Mouse (Mus musculus) kidney, embryonic 16.5 days (tissue): ENCODE results near the gene N4bp2. TPM values are rescaled to one million over a fixed set of nuclear protein-coding genes. Genes with fewer than 3 reads are reported as not detected.

Experiments
- ATAC-seq: fragments of 200-750 bp; cut with Nextera tagmentation; 2 replicates; pipeline ENCODE4 v1.8.0; 2017; ENCODE audit warnings: moderate TSS enrichment; ENCODE audit not compliant: low FRiP score, low TSS enrichment
- H3K27ac ChIP-seq: fragments of 300-500 bp; sonication (generic); 2 replicates; pipeline ENCODE4 v1.5.1; 2014; ENCODE audit warnings: low read length
- H3K27me3 ChIP-seq: fragments of 300-500 bp; sonication (generic); 2 replicates; pipeline ENCODE4 v1.6.1; 2014; ENCODE audit warnings: low read length, control low read depth, mixed read lengths; ENCODE audit not compliant: insufficient read depth
- H3K36me3 ChIP-seq: fragments of 300-500 bp; sonication (generic); 2 replicates; pipeline ENCODE4 v1.6.1; 2014; ENCODE audit warnings: low read length, control low read depth, mixed read lengths; ENCODE audit not compliant: insufficient read depth
- H3K4me1 ChIP-seq: fragments of 300-500 bp; sonication (generic); 2 replicates; pipeline ENCODE4 v1.6.1; 2014; ENCODE audit warnings: low read length, control low read depth, mixed read lengths; ENCODE audit not compliant: insufficient read depth
- H3K4me2 ChIP-seq: fragments of 300-500 bp; sonication (generic); replicated peaks from 2 replicates; pipeline ENCODE4 v1.6.1; 2014; ENCODE audit warnings: low read depth, low read length
- H3K4me3 ChIP-seq: fragments of 300-500 bp; sonication (generic); 2 replicates; pipeline ENCODE4 v1.5.1; 2014; ENCODE audit warnings: mild to moderate bottlenecking, low read length
- H3K9ac ChIP-seq: fragments of 300-500 bp; sonication (generic); replicated peaks from 2 replicates; pipeline ENCODE4 v1.6.1; 2014; ENCODE audit warnings: low read length
- H3K9me3 ChIP-seq: fragments of 300-500 bp; sonication (generic); 2 replicates; pipeline ENCODE4 v1.6.1; 2016; ENCODE audit warnings: low read length, control low read depth
- WGBS: fragments of 180-500 bp; shearing (Covaris S2); extraction: QIAGEN DNeasy Blood & Tissue Kit; methylation state at CpG from one replicate; pipeline ENCODE4 v1.1.7; 2014; 5-methylcytosine and 5-hydroxymethylcytosine counted together
- polyA plus RNA-seq: library from polyadenylated mRNA; unstranded; fragments of >200 nt; fragmentation: Nextera tagmentation; extraction: Ambion mirVana; gene quantifications from 2 replicates; pipeline ENCODE4 v1.2.1, GENCODE M21; 2015

The N4bp2 gene
- polyA plus RNA-seq, 1 experiment from 2014 or later, result 18.8 TPM

DNA sequence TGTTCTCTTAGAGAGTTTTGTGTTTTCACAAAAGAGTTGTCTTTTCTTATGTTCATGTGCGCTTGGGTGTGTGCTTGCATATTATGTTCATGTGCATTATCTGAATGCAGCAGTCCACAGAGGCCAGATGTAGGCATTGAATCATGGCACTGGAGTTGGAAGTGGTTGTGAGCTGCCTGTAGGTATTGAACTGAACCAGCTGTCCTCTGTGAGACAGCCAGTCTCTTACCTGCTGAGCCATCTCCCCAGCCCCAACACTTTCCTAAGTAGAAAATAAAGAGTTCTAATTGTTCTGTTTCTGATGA, 32.6 kb downstream of the N4bp2 start:
- no peak for ATAC-seq
- H3K27ac ChIP-seq, result no peak overlapping the region
- H3K27me3 ChIP-seq, result no peaks in the 10 kb centered on the region
- no peaks in the 10 kb centered on the region for H3K4me1 ChIP-seq
- H3K9ac ChIP-seq, result no peak overlapping the region
- no peak overlapping the region for H3K4me3 ChIP-seq
- H3K9me3 ChIP-seq, result no peaks in the 10 kb centered on the region
- 97% methylated on average over 1 of the region's 1 CpGs for WGBS
- H3K4me2 ChIP-seq, result no peak overlapping the region
- H3K36me3 ChIP-seq, result peaks cover 54% of the 10 kb centered on the region

DNA sequence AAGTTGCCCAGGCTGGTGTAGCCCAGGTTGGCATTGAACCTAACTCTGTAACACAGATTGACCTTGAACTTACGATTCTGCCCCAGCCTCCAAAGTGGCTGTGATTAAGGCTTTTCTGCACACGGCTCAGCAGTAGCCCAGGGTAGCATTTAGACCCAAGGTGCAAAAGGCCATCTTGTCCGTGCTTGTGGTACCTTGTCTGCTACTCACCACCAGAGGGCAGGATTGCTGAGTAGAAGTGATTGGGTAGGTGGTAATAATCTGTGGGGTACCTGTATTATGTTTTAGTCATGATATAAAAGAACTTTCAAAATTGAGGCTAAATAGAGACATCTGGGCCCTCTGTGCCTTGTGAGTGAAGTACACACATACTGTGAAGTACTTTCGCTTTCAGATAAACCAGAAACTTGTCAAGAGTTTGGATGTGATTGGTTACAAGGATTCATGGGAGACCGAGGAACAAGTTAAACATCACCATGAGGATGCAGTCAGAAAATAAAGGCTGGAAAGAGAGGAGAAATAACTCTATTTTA, 60.3 kb downstream of the N4bp2 start:
- no peak overlapping the region for H3K9ac ChIP-seq
- no peaks in the 10 kb centered on the region for H3K9me3 ChIP-seq
- no peak overlapping the region for H3K27ac ChIP-seq
- WGBS, result 68% methylated on average over 5 of the region's 5 CpGs
- H3K4me2 ChIP-seq, result no peak overlapping the region
- peaks cover 43% of the 10 kb centered on the region for H3K36me3 ChIP-seq
- ATAC-seq, result no peak
- H3K4me1 ChIP-seq, result no peaks in the 10 kb centered on the region
- H3K27me3 ChIP-seq, result no peaks in the 10 kb centered on the region
- no peak overlapping the region for H3K4me3 ChIP-seq

DNA sequence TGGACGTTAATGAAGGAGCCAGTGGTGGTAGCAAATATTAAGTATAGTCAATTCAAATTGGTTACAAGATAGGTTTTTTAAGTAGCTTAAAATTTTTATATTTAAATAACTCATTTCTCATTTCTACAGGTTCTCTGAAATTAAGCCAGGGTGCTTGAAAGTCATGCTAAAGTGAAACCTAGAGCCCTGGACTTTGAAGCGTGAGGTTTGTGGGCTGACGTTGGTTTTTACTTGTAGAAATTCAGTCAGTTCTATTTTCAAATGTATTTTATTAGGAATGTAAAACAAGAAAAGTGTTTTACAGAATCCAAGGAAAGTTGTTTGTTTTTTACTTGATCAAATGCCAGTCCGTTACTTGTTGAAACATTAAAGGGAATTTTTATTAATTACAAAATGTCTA, 63.2 kb downstream of the N4bp2 start:
- no peak overlapping the region for H3K27ac ChIP-seq
- no peak for ATAC-seq
- H3K4me2 ChIP-seq, result no peak overlapping the region
- H3K4me1 ChIP-seq, result no peaks in the 10 kb centered on the region
- peaks cover 29% of the 10 kb centered on the region for H3K36me3 ChIP-seq
- WGBS, result 97% methylated on average over 4 of the region's 4 CpGs
- H3K9ac ChIP-seq, result no peak overlapping the region
- no peaks in the 10 kb centered on the region for H3K9me3 ChIP-seq
- no peak overlapping the region for H3K4me3 ChIP-seq
- no peaks in the 10 kb centered on the region for H3K27me3 ChIP-seq

DNA sequence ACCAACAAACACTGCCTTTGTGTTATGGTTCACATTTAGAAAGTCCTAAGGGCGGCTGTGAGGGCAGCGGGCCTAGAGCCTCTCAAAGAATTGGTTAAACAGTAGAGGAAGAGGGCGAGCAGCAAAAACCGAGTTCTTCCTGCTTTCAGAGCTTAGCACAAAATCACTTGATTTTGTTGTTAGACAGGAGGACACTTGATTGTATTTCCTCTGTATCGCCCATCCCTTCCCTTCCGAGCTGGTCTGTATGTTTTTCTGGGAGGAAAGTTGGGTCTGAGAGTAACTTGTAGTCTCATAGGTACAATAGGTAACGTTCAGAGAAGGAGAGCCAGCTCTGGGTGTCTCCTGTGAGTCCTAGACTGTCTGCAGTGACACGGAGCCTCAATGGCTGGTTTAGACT, 63.8 kb downstream of the N4bp2 start:
- no peak overlapping the region for H3K4me3 ChIP-seq
- no peak overlapping the region for H3K4me2 ChIP-seq
- no peaks in the 10 kb centered on the region for H3K9me3 ChIP-seq
- H3K36me3 ChIP-seq, result peaks cover 26% of the 10 kb centered on the region
- H3K4me1 ChIP-seq, result no peaks in the 10 kb centered on the region
- WGBS, result 90% methylated on average over 8 of the region's 8 CpGs
- no peaks in the 10 kb centered on the region for H3K27me3 ChIP-seq
- H3K9ac ChIP-seq, result no peak overlapping the region
- ATAC-seq, result no peak
- H3K27ac ChIP-seq, result no peak overlapping the region

DNA sequence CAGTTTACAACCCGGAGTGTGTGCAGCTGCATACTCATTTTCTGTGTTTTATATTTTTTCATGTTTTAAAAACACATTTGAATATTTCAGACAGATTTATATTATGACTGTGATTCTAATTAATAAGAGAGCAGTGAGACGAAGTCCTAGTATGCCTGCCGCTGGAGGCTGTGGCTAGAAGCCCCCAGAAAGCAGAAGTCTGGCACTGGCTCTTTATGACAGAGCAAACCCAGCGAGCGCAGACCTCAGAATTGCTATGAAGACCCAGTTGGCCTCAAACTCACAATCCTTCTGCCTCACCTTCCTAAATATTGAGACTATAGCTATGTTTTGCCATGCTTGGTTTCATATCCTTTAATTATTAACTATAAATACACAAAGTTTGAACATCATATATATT, 64.9 kb downstream of the N4bp2 start:
- Histone ChIP-seq H3K36me3 (peaks cover 22% of the 10 kb centered on the region), H3K4me2 (no peak overlapping the region), H3K4me1 (no peaks in the 10 kb centered on the region), H3K4me3 (no peak overlapping the region), H3K9ac (no peak overlapping the region), H3K27me3 (no peaks in the 10 kb centered on the region), H3K27ac (no peak overlapping the region), H3K9me3 (no peaks in the 10 kb centered on the region)
- WGBS, result 93% methylated on average over 5 of the region's 5 CpGs
- ATAC-seq, result no peak

DNA sequence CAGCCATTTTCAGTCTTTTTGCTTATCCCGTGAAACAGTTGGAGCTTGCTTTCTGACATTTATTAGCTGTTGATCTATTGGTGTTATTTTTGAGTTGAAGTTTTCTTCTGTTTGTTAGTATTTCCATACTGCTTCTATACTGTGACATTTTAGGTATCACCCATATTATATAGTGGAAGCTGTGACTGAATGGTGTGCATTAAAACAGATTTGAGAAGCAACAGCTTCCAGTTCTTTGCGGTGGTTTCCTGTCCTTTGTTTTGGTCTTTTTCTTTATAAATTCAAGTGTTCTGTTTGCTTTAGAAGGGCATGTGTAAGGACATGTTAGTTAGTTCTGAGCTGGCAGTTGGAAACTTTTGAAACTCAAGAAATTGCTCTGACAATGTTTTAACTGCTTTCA, 65.7 kb downstream of the N4bp2 start:
- no peaks in the 10 kb centered on the region for H3K27me3 ChIP-seq
- no peaks in the 10 kb centered on the region for H3K4me1 ChIP-seq
- H3K9me3 ChIP-seq, result no peaks in the 10 kb centered on the region
- WGBS, result 63% methylated on average over 2 of the region's 2 CpGs
- H3K36me3 ChIP-seq, result peaks cover 21% of the 10 kb centered on the region
- no peak overlapping the region for H3K9ac ChIP-seq
- no peak overlapping the region for H3K4me3 ChIP-seq
- no peak overlapping the region for H3K4me2 ChIP-seq
- H3K27ac ChIP-seq, result no peak overlapping the region
- no peak for ATAC-seq

DNA sequence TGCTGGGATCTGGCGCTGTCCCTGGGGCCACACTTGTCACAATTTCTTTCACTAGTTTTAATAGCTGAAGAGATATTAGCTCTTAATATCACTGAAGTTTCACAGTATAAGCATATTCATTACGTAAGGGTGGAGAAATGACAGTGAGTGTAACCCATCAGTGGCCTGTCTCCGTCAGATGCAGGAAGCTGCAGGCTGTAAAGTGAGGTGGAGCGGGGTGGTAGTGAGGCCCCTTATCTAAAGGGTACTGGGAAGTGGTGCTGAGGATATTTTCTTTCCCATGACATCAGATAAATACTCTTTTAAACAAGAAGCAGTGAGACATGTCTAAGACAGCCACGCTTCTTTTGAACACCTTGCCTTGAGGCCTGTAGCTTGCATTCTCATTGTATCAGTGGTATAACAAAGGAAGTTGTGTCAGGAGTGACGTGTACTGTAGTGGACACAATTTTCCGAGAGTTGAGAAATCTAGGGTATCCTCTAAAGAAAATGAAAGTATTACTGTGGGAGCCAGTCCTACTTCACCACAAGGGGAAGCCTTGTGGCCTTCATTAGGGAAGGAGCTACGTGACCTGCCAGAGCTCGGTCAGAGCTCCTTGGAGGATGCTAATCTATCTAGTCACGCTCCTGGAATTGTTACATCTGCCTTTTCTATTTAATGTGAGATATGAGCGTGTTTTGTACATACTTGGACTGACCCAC, 68.7 kb downstream of the N4bp2 start:
- Histone ChIP-seq H3K4me1 (no peaks in the 10 kb centered on the region), H3K4me3 (no peak overlapping the region), H3K36me3 (peaks cover 7% of the 10 kb centered on the region; the same call in 1 of the 2 replicates), H3K9me3 (no peaks in the 10 kb centered on the region), H3K9ac (no peak overlapping the region), H3K27me3 (no peaks in the 10 kb centered on the region), H3K27ac (no peak overlapping the region), H3K4me2 (no peak overlapping the region)
- 90% methylated on average over 11 of the region's 11 CpGs for WGBS
- no peak for ATAC-seq

DNA sequence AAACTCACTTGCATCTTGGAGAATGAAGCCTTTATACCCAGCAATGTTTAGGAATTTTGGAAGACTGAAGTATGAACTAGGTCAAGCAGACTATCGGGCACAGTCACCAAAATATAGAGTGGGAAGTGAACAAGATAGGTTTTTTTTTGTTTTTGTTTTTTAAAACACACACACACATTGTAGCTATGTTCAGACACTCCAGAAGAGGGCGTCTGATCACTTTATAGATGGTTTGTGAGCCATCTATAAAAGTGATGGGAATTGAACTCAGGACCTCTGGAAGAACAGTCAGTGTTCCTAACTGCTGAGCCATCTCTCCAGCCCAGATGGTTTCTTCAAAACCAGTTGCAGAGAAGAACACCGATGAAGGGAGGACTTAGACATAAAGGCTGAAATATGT, 69.8 kb downstream of the N4bp2 start:
- ATAC-seq, result no peak
- WGBS, result 78% methylated on average over 3 of the region's 3 CpGs
- Histone ChIP-seq H3K9ac (no peak overlapping the region), H3K36me3 (peaks cover 4% of the 10 kb centered on the region; the same call in 1 of the 2 replicates), H3K9me3 (no peaks in the 10 kb centered on the region), H3K27ac (no peak overlapping the region), H3K4me1 (0 out of 2 replicates have a peak, but pooled peaks cover 5% of the 10 kb centered on the region), H3K27me3 (no peaks in the 10 kb centered on the region), H3K4me2 (no peak overlapping the region), H3K4me3 (no peak overlapping the region)

DNA sequence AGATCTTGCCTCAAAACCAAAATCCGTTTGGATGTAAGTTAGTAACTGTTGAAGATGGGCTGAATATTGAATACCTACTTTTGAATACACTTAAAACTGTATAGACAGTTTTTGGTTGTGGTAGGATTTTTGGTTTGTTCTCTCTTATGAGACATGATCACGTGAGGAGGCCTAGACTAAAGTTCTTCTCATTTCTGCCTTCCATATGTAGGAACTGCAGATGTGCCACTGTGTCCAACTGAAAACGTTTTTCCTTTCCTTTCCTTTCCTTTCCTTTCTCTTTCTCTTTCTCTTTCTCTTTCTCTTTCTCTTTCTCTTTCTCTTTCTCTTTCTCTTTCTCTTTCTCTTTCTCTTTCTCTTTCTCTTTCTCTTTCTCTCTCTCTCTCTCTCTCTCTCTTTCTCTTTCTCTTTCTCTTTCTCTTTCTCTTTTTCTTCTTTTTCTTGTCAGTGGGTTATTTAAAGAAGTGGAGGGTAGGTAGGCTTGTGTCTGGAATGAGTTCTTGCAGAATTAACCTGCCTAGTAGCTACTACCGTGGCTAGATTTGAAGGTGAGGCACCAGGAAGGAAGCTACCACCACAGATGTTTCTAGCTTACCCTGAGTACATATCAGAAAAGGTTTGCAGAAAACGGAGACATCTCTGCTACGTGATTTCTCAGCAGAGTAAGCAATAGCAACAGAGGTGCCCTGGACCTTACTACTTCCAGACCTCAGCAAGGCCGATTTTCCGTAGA, 70.6 kb downstream of the N4bp2 start:
- ATAC-seq, result no peak
- Histone ChIP-seq H3K4me3 (no peak overlapping the region), H3K4me2 (no peak overlapping the region), H3K27ac (no peak overlapping the region), H3K9me3 (no peaks in the 10 kb centered on the region), H3K9ac (no peak overlapping the region), H3K36me3 (peaks cover 4% of the 10 kb centered on the region; the same call in 1 of the 2 replicates), H3K4me1 (0 out of 2 replicates have a peak, but pooled peaks cover 5% of the 10 kb centered on the region), H3K27me3 (no peaks in the 10 kb centered on the region)
- 85% methylated on average over 8 of the region's 8 CpGs for WGBS

DNA sequence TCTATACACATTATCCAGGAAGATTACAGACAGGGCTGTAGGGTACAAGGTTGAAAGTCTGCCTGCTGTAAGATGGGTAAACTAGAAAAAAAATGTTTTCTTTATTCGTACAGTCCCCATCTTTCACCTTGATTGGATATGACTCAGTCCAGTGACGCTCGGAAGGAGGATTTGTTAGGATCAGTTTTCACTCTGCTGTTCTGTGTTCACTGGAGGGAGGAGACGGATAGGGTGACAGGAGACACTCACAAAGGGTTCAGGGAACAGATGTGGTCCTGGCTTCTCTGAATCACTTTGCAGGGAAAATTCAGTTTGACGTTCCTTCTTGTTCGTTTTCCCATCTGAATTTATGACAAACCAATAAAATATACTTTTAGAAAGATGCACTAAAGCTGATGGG, 74.7 kb downstream of the N4bp2 start:
- Histone ChIP-seq H3K36me3 (peaks cover 2% of the 10 kb centered on the region; the same call in 1 of the 2 replicates), H3K9me3 (no peaks in the 10 kb centered on the region), H3K27me3 (no peaks in the 10 kb centered on the region), H3K27ac (peak overlapping the region; percentile 64), H3K4me2 (no peak overlapping the region), H3K9ac (no peak overlapping the region), H3K4me1 (0 out of 2 replicates have a peak, but pooled peaks cover 5% of the 10 kb centered on the region), H3K4me3 (no peak overlapping the region)
- WGBS, result 26% methylated on average over 6 of the region's 6 CpGs
- ATAC-seq, result peak; percentile 90
